18 mouse cellular contexts compared by ENCODE assay signal in genomic region chr2:11005806-11006205, GRCm38 (mm10).
DNase-seq lines count a peak whose midpoint lies in the region; ATAC-seq and TF ChIP-seq lines count a peak whose summit lies in the region.
"Had no signal": no experiment of that assay in that cellular context is flagged by ENCODE, and none has a peak within 500 bp of the region (broad histone marks: within the 10 kb centered on the region; RNA-seq: fewer than 3 reads in every experiment).

No protein-coding gene starts in this region.

- no peak overlapping the region for H3K4me3 ChIP-seq in bone marrow macrophage, adult 2 months (ENCODE audit: insufficient read depth, low read length)
- H3K4me3 ChIP-seq: embryonic facial prominence, embryonic 13.5 days; forebrain, embryonic 13.5 days; forebrain, embryonic 15.5 days had no signal

- no peak for TF ChIP-seq CTCF in bone marrow macrophage, adult 2 months (IDR thresholded peaks at IDR 0.05; ENCODE audit: low read depth, low read length)

- no peak for TF ChIP-seq POLR2A in bone marrow macrophage, adult 2 months (IDR thresholded peaks at IDR 0.05; ENCODE audit: borderline replicate concordance, low read depth, low read length)

- DNase-seq in heart, adult 11 months = peak; percentile 86
- no peak for DNase-seq in heart, postnatal 4 days
- DNase-seq in cerebellum, adult 18-20 months = no peak
- no peak for DNase-seq in urinary bladder, postnatal 14 days (ENCODE audit: low spot score)
- DNase-seq: adrenal gland, adult 2 months; adrenal gland, postnatal 10 days; adrenal gland, postnatal 25 days; cerebellum, adult 11-12 months; cerebellum, adult 8-10 months; cerebellum, adult 9-11 months; cerebellum, postnatal 14 days; cerebellum, postnatal 36 days had no signal

- H3K4me1 ChIP-seq in bone marrow macrophage, adult 2 months (ENCODE audit: control insufficient read depth, insufficient read depth, low read length) = peaks cover 3% of the 10 kb centered on the region; the same call in 1 of the 2 replicates
- H3K4me1 ChIP-seq: forebrain, embryonic 13.5 days; forebrain, embryonic 15.5 days had no signal

- peak overlapping the region; percentile 36; the same call in 1 of the 2 replicates for H3K27ac ChIP-seq in bone marrow macrophage, adult 2 months (ENCODE audit: insufficient read depth, low read depth, low read length)
- H3K27ac ChIP-seq: embryonic facial prominence, embryonic 13.5 days; forebrain, embryonic 13.5 days; forebrain, embryonic 15.5 days had no signal

- ATAC-seq in common myeloid progenitor, adult 5-6 weeks (replicated peaks; ENCODE audit: low read depth, poor library complexity, severe bottlenecking) = peak; percentile 63; the same call in 1 of the 2 replicates
- ATAC-seq in megakaryocyte progenitor cell, adult 5-6 weeks (replicated peaks; ENCODE audit: poor library complexity) = peak; percentile 44; the same call in 1 of the 2 replicates
- ATAC-seq: forebrain, embryonic 13.5 days; forebrain, embryonic 15.5 days had no signal
